Mouse (Mus musculus) megakaryocyte, adult 5-6 weeks (primary cell): ENCODE measurements at regions not wholly inside any gene's neighbourhood (a gene's known extent, or its start where the extent isn't known, plus 50 kb on each side); places are given as distances from the start of the nearest gene placed in this dataset.
A peak's percentile ranks its signal among the peaks of the same experiment; 100 is the strongest.

ENCODE experiments used
- ATAC-seq: 2 replicates; pipeline ENCODE4 v1.8.0; 2016; ENCODE audit warnings: mild to moderate bottlenecking, inconsistent platforms; ENCODE audit not compliant: poor library complexity, severe bottlenecking

GRCm38 (mm10) chr13:51930301-51930747, 83.8 kb downstream of the Gadd45g start:
- no peak for ATAC-seq

GRCm38 (mm10) chr13:51930931-51931330, 84.5 kb downstream of the Gadd45g start:
- ATAC-seq: no peak

GRCm38 (mm10) chr13:51935827-51936226, 89.3 kb downstream of the Gadd45g start:
- ATAC-seq: no peak

GRCm38 (mm10) chr13:51936441-51936840, 90.0 kb downstream of the Gadd45g start:
- ATAC-seq: no peak

- no peak for ATAC-seq
Observed at GRCm38 (mm10) chr13:51937898-51938297, 91.4 kb downstream of the Gadd45g start.

- ATAC-seq: no peak
Observed at GRCm38 (mm10) chr13:51939262-51939661, 92.8 kb downstream of the Gadd45g start.

GRCm38 (mm10) chr13:51939715-51940114, 93.2 kb downstream of the Gadd45g start:
- ATAC-seq: no peak

GRCm38 (mm10) chr13:51946171-51946570, 99.7 kb downstream of the Gadd45g start:
- ATAC-seq: peak; percentile 98

- ATAC-seq: no peak
Observed at GRCm38 (mm10) chr13:51948896-51949295, 102.4 kb downstream of the Gadd45g start.

GRCm38 (mm10) chr13:51951506-51952038, 105.1 kb downstream of the Gadd45g start:
- no peak for ATAC-seq

- ATAC-seq: no peak
Observed at GRCm38 (mm10) chr13:51953084-51953483, 106.6 kb downstream of the Gadd45g start.

- no peak for ATAC-seq
Observed at GRCm38 (mm10) chr13:51953569-51953968, 107.1 kb downstream of the Gadd45g start.

- ATAC-seq: no peak
Observed at GRCm38 (mm10) chr13:51957101-51957500, 110.6 kb downstream of the Gadd45g start.

GRCm38 (mm10) chr13:51959591-51959990, 113.1 kb downstream of the Gadd45g start:
- no peak for ATAC-seq

- no peak for ATAC-seq
Observed at GRCm38 (mm10) chr13:51960262-51960661, 113.8 kb downstream of the Gadd45g start.

GRCm38 (mm10) chr13:51962191-51962611, 115.7 kb downstream of the Gadd45g start:
- ATAC-seq: no peak

GRCm38 (mm10) chr13:51962676-51963075, 116.2 kb downstream of the Gadd45g start:
- no peak for ATAC-seq

- no peak for ATAC-seq
Observed at GRCm38 (mm10) chr13:51963966-51964365, 117.5 kb downstream of the Gadd45g start.

GRCm38 (mm10) chr13:51964416-51964815, 117.9 kb downstream of the Gadd45g start:
- peak; percentile 88 for ATAC-seq

- ATAC-seq: no peak
Observed at GRCm38 (mm10) chr13:51964921-51965320, 118.4 kb downstream of the Gadd45g start.

GRCm38 (mm10) chr13:51968103-51968502, 121.6 kb downstream of the Gadd45g start:
- ATAC-seq: no peak

GRCm38 (mm10) chr13:51968796-51969195, 122.3 kb downstream of the Gadd45g start:
- ATAC-seq: no peak

- ATAC-seq: peak; percentile 70
Observed at GRCm38 (mm10) chr13:51970051-51970450, 123.6 kb downstream of the Gadd45g start.
